Mouse (Mus musculus) liver, embryonic 14.5 days (tissue): ENCODE data around the gene Zfp704.

Source experiments
- CTCF ChIP-seq: IDR thresholded peaks from 2 replicates; pipeline ENCODE4 v1.5.1; 2016; ENCODE audit warnings: antibody characterized with exemption, low read depth, control low read depth
- EP300 ChIP-seq: IDR thresholded peaks from 2 replicates; pipeline ENCODE4 v1.6.1; 2016; ENCODE audit warnings: antibody characterized with exemption, low read depth

- no peak for TF ChIP-seq CTCF
- no peak for TF ChIP-seq EP300
Measured at GRCm38 (mm10) chr3:9477386-9477785, 132.5 kb downstream of the Zfp704 start.
